Mouse (Mus musculus) urinary bladder, postnatal 10 days (tissue): ENCODE results near the gene Pnmt.

Experiments
- DNase-seq: peaks from one replicate; pipeline ENCODE4 v3.0.0; 2022; ENCODE audit warnings: low spot score

Gene Pnmt

DNA sequence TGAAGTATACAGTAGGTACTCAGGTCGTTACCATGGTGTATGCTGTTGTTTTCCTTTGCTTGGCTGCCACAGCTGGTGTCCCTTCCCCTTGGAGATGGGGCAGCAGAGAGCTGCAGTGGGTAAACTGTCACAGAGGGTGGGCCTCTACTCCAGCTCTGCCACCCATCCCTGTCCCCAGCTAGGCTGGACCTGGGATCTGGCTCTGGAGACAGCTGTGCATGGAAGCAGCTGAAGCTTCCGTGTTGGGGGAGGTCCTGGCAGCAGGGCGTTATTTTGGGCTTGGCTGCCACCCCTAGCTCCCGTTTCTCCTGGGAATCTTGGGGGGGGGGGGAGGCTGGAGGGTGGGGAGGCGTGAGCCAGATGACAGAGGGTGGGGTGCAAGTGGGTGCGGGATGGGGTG lies 32.0 kb downstream of the Pnmt start:
- DNase-seq, result no peak

DNA sequence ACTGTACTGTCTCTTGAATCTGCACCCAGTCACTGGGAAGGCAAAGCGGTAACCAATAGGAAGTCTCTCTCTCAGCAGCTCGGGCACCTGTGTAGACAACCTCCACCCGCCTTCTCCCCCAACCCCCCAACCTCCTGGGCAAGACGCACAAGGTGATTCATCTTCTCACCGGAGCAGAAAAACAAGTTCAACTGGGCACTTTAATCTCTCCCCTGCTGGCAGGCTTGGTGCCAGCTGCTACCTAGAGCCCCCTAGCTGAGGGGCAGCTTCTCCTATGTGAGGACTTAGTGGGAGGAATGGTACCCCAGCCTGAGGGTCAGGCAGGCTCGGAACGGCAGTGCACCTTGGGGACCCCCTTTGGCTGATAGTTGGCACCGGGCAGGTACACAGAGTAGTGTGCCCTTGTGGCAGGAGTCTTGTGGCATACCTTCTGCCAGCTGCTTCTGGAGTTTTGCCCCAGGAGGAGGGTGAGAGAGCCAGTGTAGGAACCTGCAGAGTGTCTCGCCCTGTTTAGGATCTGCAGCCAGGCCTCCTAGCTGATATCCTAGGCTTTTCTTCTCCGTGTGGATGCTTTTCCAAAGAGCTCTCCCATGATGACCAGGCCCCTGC lies 32.8 kb downstream of the Pnmt start:
- no peak for DNase-seq

DNA sequence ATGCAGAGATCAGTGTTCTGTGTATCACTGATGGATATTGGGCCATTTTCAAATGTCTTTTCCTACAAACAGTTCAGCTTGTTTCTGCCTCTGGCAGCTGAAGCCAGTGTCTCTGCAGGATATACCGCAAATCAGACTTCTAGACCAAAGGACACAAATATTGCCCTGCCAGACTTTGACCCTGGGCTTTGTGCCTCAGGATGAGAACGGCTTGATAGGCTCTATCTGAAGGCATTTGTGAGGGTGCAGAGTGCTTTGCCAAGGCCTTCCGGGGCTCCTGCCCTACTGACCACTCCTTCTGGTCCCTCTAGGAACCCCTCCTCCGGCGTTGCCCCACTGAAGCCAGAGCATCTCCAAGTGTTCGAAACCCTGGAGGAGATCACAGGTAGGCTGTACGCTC lies 40.3 kb downstream of the Pnmt start:
- no peak for DNase-seq

DNA sequence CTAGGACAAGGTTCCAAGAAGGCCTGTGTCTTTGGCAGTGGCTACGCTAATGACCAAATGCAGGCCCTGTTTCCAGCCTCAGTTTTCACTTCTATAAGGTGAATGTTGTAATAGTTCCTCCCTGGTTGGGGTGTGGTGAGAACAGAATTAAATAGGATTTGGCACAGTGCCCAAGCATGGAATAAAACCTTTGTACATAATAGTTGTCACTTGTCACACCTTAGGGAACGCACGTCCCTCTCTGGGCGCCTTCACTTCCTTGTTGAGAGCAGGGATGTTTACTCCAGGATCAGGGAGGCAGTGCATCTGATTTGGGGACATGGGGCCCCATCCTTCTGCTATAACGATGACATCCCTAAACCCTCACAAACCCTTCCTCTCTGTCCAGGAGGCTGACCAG lies 42.2 kb downstream of the Pnmt start:
- DNase-seq, result no peak

DNA sequence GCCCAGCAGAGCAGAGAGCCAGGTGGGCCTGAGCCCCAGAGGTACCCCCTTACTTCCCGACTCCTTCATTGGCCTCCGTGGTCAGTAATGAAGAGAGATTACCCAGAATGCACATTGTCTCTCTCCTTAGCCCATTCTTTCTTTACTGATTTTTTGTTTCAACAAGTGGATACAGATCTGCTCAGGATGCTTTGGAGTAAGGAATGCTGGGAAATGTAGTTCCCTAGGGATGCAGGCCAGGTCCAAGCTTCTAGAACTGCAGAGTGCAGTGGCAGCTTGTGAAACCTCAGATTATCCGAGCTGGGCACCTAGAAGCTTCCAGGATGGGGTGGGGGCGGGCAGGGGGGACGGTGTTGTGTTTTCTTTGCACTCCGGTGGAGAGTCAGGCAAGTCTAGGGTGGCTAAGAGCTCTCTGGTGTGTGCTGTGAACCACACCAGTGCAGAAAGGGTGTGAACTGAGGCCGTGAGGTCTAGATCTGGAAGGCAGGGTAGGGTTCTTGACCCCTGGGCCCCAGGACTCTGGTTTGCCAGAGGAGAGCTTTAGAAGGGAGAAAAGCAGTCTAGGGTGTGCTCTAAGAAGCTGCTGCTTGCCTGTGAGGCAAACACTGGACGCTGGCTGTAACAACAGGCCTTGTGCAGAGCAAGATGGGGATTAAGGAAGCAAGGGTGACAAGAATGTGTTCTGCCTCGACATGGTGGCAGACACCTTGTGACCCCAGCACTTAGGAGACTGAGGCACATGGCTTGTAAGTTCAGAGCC lies 45.7 kb downstream of the Pnmt start:
- no peak for DNase-seq

DNA sequence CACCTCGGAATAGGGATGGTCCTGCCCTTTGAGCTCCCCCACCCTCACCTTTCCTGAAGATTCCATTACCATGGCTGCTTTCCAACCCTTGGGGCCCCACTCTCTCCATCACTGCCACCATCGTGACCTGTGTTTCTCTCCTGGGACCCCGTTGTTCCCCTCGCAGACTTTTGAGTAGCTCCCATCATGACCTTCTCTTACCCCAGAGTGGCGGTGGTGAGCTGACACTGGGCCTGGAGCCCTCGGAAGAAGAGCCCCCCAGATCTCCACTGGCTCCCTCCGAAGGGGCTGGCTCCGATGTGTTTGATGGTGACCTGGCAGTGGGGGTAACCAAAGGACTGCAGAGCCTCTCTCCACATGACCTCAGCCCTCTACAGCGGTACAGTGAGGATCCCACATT lies 49.5 kb downstream of the Pnmt start:
- DNase-seq, result no peak

DNA sequence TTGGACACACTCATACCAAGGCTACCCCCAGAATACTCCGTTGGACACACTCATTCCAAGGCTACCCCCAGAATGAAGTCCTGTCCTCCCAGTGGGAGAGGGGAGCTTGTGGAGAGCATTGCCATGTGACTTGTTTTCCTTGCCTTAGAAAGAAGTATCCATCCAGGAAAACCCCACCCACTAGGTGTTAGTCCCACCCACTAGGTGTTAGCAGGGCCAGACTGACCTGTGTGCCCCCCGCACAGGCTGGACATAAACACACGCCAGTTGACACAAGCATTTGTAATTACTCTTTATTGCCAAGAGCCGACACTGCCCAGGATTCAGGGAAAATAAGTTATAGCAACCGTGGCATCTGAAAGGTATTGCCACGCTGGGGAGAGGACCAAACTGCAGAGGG lies 51.2 kb downstream of the Pnmt start:
- no peak for DNase-seq
